Mouse (Mus musculus): ENCODE data around the gene Rnf31. TPM values are rescaled to one million over a fixed set of nuclear protein-coding genes. Genes with fewer than 3 reads are reported as not detected.

The Rnf31 gene
- 25.1 to 38.5 TPM (median 38.4 TPM) in 3 replicates for total RNA-seq (2017)

DNA sequence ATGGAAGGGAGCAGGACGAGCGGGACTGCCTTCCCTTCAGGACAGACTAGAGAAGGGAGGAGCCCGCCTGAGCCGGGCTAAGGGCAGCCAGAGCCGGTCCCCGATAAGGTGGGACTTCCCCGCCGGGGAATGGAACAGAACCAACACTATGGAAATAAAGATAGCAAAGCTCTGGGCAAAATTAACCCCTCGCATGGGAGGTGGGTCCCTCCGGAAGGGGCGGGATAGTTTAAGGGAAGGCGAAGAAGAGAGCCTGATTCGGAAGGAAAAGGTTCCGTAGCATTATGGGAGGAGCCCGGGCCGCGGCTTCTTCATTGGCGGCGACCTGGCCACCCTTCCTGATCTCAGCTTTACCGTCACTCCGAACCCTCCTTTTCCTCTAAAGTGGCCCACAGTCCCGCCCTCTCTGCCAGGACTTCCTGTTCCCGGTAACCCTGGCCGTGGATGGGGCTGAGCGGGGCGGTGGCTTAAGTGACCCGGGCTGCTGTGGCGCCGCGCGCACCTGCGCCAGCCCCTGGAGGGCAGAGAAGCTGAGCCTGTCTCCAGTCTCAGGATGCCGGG is at the start of gene Rnf31:
Gene Rnf31, plus strand, starts transcription at position 378 of the 561 bp plus-strand sequence.
- ATAC-seq (replicated peaks; ENCODE audit: insufficient number of reproducible peaks, low FRiP score, low TSS enrichment, poor library complexity, severe bottlenecking), result peak; percentile 88

- ATAC-seq (replicated peaks; ENCODE audit: insufficient number of reproducible peaks, low FRiP score, low TSS enrichment, poor library complexity, severe bottlenecking), result no peak
These were observed 49.2 kb upstream of the Rnf31 start for GRCm38 (mm10) chr14:55542268-55542667.

- ATAC-seq (replicated peaks; ENCODE audit: insufficient number of reproducible peaks, low FRiP score, low TSS enrichment, poor library complexity, severe bottlenecking), result no peak
These were observed 47.2 kb upstream of the Rnf31 start for GRCm38 (mm10) chr14:55544334-55544733.

- ATAC-seq (replicated peaks; ENCODE audit: insufficient number of reproducible peaks, low FRiP score, low TSS enrichment, poor library complexity, severe bottlenecking), result no peak
These were observed 41.3 kb upstream of the Rnf31 start for GRCm38 (mm10) chr14:55550191-55550590.

DNA sequence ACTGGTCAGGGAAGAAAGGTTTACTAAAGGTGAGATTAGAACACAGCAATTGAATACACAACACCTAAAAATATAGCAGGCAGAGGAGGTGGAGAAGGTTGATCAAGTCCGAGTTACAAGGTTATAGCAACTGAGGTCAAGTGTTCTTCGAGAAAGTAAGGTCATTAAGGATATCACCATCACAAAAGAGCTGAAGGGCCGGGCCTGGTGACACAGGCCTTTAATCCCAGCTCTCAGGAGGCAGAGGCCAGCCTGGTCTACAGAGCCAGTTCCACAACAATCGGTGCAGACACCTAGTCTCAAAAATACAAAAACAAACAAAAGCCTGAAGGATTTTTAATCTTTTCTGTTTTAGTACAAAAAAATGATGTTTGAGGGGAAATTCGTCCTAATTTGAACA is 40.2 kb upstream of the Rnf31 start:
- ATAC-seq (replicated peaks; ENCODE audit: insufficient number of reproducible peaks, low FRiP score, low TSS enrichment, poor library complexity, severe bottlenecking), result no peak

DNA sequence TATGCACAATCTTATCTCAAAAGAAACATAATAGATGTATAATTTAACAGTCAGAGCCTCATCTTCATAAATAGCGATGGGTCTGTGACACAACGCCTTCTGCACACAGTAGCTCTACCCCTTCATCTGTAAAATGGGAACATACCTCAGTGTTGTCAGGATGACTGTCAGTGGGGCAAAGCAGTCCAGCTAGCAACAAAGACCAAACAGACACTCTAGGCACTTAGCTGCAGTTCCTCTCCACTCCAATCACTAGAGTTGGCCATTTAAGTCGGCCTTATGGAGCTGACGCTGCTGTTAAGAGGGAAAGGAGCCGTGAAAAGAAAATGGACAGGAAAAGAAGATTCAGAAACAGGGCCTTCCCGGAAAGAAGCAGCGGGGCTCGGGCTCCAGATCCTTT is 39.7 kb upstream of the Rnf31 start:
- no peak for ATAC-seq (replicated peaks; ENCODE audit: insufficient number of reproducible peaks, low FRiP score, low TSS enrichment, poor library complexity, severe bottlenecking)

DNA sequence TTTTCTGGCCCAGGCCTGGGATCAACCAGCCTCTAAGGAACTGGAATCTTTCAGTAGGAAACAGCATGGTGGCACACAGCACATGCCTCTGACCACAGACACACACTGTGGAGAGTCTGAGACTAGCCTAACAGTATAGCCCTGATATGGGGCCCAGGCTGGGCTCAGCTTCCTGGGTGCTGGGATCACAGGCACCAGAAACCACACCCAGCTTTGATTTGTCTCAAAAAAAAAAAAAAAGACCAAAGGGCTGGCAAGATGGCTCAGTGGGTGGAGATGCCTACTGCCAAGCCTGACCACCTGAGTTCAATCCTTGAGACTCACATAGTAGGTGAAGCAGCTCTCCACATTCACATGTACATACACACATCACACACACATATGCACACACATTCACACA is 36.9 kb upstream of the Rnf31 start:
- no peak for ATAC-seq (replicated peaks; ENCODE audit: insufficient number of reproducible peaks, low FRiP score, low TSS enrichment, poor library complexity, severe bottlenecking)

- ATAC-seq (replicated peaks; ENCODE audit: insufficient number of reproducible peaks, low FRiP score, low TSS enrichment, poor library complexity, severe bottlenecking), result no peak
These were observed 35.7 kb upstream of the Rnf31 start for GRCm38 (mm10) chr14:55555788-55556187.

DNA sequence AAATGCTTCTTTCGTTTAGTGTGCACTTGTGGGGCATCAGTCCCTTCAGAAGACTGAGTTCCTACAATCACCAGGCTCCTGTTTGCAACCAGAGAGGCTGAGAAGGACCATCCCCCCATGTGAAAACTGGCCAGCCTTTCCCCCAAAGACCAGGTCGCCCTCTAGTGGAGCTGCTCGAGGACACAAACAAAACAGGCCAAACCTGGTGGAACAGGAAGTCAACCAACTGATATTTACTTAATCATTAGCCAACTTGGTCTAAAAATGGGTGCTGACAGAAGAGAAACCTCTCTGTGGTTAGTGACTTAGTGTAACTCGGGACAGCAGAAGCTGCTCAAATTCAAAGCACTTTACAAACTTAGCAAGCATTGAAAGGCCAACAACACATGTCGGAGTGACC is 34.5 kb upstream of the Rnf31 start:
- peak; percentile 64 for ATAC-seq (replicated peaks; ENCODE audit: insufficient number of reproducible peaks, low FRiP score, low TSS enrichment, poor library complexity, severe bottlenecking)

GRCm38 (mm10) chr14:55557587-55557986 is 33.9 kb upstream of the Rnf31 start:
- no peak for ATAC-seq (replicated peaks; ENCODE audit: insufficient number of reproducible peaks, low FRiP score, low TSS enrichment, poor library complexity, severe bottlenecking)

DNA sequence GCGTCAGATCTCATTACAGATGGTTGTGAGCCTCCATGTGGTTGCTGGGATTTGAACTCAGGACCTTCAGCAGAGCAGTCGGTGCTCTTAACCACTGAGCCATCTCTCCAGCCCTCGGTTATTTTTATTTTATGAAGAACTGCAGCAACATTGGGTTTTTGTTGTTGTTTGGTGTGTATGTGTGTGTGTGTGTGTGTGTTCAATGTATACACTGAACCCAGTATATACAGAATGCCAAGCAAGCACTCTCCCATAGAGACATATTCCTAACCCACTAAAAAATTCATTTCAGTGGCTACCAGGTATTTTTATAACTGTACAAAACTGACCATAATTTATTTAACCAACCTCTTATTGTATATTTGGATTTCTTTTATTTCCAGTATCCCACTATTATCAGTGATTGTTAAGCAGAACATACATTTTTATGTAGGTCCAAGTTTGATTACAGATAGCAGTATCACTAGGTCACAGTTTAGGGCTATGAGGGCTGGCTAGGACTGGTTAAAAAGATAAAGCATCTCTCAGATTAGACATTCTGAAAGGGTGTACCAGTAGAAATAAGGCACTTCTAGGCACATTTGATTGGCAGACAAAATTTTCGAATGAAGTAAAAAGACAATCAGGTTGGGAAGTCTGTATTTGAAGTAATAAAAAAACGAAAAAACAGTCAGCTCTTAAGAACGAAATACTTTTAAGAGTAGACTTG is 32.6 kb upstream of the Rnf31 start:
- ATAC-seq (replicated peaks; ENCODE audit: insufficient number of reproducible peaks, low FRiP score, low TSS enrichment, poor library complexity, severe bottlenecking), result no peak

DNA sequence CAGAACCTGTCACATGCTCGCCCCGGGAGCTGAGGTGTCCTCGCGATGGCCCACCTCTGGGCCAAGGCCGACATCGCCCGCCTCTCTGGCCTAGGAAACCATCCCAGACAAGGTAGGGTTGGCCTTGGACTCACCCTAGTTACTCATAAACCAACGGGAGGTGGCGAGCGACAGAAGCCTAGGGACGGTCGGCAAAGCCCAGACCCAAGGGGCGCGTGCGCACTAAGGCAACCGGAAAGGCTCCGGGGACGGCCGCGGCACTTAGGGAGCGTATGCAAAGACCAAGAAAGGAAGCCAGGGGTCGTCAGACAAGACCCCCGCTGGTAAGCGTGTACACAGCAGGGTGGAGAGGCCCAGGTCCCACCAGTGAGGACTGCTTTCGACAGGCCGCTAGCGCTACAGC is 31.7 kb upstream of the Rnf31 start, which contains the start of gene Dcaf11:
Gene Dcaf11, plus strand, starts transcription at position 208 of the 403 bp plus-strand sequence.
- ATAC-seq (replicated peaks; ENCODE audit: insufficient number of reproducible peaks, low FRiP score, low TSS enrichment, poor library complexity, severe bottlenecking), result peak; percentile 51

GRCm38 (mm10) chr14:55560202-55561073 is 31.1 kb upstream of the Rnf31 start, which contains the start of gene A730061H03Rik:
A730061H03Rik (minus strand) TSS chr14:55560406.
- peak; percentile 77 for ATAC-seq (replicated peaks; ENCODE audit: insufficient number of reproducible peaks, low FRiP score, low TSS enrichment, poor library complexity, severe bottlenecking)

- no peak for ATAC-seq (replicated peaks; ENCODE audit: insufficient number of reproducible peaks, low FRiP score, low TSS enrichment, poor library complexity, severe bottlenecking)
These were observed 29.6 kb upstream of the Rnf31 start for GRCm38 (mm10) chr14:55561860-55562259.

- ATAC-seq (replicated peaks; ENCODE audit: insufficient number of reproducible peaks, low FRiP score, low TSS enrichment, poor library complexity, severe bottlenecking), result no peak
These were observed 28.3 kb upstream of the Rnf31 start for GRCm38 (mm10) chr14:55563249-55563648.

DNA sequence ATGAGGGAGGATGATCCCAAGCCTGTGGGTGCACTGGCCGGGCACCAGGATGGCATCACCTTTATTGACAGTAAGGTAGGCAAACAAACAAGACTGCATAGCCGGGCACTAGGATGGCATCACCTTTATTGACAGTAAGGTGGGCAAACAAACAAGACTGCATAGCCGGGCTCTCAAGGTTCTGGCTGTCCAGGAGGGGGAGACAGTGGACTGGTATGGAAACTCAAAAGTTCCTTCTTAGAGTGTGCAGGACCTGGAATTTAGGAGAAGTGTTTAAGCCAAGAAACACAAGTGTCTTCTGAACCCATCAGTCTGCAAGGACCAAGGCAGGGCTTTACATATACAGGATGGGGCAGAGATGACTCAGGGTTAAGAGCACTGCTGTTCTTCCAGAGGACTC is 25.8 kb upstream of the Rnf31 start:
- ATAC-seq (replicated peaks; ENCODE audit: insufficient number of reproducible peaks, low FRiP score, low TSS enrichment, poor library complexity, severe bottlenecking), result no peak

- no peak for ATAC-seq (replicated peaks; ENCODE audit: insufficient number of reproducible peaks, low FRiP score, low TSS enrichment, poor library complexity, severe bottlenecking)
These were observed 24.0 kb upstream of the Rnf31 start for GRCm38 (mm10) chr14:55567496-55567895.

- no peak for ATAC-seq (replicated peaks; ENCODE audit: insufficient number of reproducible peaks, low FRiP score, low TSS enrichment, poor library complexity, severe bottlenecking)
These were observed 20.9 kb upstream of the Rnf31 start for GRCm38 (mm10) chr14:55570588-55570987.

DNA sequence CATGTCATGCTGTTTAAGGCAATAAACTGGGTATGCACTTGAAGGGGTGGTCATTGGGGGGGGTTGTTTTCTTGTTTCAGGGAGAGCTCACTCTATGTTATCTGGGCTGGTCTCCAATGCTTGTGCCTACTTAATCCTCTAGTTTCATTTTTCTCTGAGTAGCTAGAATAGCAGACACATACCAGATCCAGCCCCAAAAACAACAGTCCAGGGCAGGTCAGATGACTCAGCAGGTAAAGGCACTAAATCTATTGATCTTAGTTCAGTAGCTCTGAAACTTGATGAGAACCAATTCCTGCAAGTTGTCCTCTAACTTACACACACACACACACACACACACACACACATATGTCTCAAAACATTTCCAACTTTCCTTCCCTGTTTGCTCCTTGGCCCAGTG is 19.7 kb upstream of the Rnf31 start:
- no peak for ATAC-seq (replicated peaks; ENCODE audit: insufficient number of reproducible peaks, low FRiP score, low TSS enrichment, poor library complexity, severe bottlenecking)
